Mouse (Mus musculus) retina, embryonic 14.5 days (tissue): ENCODE results near the gene Ggcx.
"Not testable (repeated sequence)": the region's sequence is repeated elsewhere in the genome, so short reads cannot be mapped to it uniquely, and the experiment has no call there.

Experiments used
- DNase-seq: peaks from one replicate; pipeline ENCODE4 v3.0.0-alpha.2; 2015; ENCODE audit warnings: low spot score

The Ggcx gene

DNA sequence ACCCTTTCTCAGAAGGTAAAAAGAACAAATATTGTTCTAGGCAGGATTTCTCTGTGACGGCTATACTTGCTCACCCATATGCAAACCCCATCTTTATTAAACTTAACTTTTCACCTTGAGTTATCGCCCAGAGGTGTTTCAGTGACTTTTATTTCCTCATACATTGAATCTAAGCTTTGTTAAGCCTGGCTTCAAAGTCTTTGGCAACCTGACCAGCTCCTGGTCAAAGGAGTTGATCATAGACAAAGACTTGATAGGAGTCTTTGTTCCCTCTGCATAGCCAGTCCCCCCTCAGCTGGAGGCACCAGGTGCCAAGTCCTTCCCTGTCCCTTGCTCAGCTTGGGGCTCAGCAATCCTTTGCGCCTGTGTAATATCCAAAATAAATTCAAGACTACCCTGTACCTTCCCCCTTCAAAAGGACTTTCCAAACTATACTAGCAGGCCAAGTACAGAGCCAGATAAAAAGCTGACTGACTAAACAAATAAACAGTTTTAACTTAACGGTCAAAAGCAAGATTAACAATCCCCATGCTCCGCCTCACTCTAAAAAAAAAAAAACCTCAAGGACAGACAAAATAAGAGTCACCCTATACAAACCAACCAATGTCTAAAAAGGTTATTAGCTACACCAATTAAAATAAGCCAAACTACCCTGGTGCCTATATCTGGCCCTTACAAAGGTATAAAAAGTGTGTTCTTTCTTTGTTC is 48.6 kb downstream of the Ggcx start:
- not testable (repeated sequence) for DNase-seq

DNA sequence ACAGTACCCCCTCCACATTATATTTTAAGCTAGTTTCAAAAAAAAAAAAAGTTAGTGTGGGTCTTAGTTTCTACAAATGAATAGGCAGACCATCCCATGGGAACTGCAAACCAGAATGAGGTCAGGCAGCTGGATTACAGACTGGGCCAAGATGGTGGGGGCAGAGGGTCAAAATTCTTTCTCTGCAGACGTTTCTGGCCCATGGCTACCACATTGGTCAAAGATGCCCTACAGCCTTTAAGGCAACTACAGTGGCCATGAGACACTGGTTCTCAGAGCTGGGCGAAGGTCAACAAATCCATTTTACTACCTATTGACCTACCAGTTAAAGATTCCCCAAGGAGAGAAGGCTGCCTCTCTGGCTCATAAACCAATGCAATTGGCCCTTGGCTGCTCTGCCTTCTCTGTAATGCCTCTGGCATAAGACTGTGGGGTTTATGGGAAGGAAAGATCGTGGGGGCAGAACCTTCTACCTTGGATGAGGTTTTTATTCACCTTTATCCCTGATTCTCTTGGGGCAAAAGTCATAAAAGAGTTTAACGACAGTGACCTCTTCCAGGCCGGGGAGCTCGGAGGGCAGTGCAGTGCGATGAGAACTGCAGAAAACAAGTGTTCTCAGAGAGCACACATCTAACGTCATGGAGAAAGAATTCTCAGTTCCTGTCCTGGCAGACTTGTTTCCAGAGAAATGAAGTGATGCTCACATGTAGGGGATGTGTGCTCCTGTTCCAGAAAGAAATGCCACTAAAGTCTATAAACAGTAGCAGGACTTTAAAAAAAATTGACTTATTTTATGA is 51.5 kb downstream of the Ggcx start:
- DNase-seq = no peak

DNA sequence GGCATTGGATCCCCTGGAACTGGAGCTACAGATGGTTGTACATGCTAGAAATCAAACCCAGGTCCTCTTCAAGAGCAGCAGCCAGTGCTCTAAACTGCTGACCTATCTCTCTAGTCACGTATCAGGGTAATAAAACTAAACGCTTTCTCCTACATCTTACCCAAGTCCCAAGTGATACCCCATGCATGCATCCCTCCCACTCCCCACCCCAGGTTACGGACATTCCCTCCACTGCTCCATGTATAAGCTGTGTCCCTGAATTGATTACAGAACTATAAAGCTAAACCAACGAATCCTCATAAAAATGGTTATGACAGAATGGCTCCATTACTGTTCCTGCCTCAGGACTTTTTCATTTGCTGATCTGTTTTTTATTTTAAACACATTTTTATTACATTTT is 52.1 kb downstream of the Ggcx start:
- DNase-seq = no peak

DNA sequence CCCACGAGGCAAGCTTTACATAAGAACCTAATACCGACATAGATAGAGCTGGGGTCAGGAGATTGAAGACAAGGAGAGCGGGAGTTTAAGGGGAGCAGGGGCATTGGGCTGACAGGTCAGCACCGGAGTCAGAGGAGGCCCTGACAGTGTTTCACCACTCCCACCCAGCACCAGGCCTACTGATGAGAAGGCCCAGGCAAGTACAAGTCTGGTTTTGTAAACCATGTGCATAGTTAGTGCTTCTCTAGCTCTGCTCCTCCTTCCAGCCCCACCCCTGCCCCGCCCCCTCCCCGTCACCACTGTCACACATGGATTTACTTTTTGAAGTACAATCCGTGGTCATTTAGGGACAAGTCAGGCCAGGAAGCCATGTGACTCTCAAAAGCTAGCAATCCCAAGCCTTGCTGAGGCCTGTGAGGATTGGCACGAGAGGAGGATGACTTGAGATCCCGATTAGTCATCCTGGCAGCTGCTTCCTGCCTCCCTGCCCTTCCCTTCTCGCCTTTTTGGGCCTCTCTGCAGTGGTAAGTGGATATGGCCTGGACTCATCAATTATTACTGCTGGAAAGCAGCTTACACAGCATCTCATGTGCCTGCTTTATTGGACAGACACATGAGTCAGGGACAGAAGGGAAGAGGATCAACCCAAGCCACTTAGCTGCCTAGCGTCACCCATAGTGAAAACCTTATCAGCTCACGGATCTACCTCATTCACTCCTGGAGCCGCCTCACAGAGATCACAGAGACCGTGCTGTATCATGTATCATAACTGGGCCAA is 59.3 kb downstream of the Ggcx start:
- DNase-seq = peak; percentile 44

DNA sequence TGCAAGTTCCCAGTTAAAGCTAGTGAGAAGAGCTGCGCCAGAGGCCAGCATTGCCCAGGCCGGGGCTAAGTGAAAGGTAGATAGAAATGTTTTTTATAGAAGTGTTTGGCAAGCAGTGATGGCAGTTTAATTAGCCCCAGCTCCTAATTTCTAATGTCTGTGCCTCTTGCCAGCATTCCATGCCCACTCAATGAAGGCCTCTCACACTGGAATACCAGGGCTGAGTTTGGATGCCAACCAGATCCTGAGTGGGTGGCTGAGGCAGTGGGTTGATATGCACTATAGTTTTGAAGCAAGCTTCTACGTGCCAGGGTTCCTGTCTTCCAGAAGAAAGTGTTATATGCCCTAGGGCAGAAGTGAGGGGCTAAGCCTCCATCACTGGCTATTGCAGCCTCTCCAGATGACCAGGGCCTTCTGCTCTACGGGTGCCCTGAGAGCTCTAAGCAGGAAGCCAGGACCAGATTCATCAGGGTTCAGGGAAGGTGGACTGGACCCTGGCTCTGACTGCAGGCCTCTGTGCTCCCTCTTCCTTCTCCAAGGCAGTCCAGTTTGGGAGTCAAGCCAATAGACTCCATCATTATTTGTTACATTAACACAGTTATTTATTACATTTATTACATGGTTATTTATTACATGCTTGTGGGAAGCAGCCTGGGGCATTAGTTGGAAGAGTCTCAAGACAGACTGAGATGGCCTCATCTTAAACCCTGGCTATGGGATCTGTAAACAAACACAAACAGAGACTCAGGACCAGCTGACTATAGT is 61.3 kb downstream of the Ggcx start:
- DNase-seq = no peak

DNA sequence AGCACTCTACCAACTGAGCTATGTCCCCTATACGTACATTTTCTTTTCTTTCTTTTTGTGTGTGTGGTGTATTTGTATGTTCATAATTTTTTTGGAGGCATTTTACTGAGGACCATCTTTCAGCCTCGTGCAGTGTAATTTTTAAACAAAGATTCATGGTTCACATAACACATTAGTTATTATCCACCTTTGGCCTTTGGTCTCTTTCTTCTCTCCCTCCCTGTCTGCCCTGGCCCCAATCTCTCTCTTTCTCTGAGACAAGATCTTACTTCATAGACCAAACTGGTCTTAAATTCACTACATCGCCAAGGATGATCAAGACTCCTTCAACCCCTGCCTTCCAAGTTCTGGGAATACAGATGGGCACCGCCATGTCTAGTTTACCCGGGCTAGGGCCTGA is 62.7 kb downstream of the Ggcx start:
- DNase-seq = no peak

DNA sequence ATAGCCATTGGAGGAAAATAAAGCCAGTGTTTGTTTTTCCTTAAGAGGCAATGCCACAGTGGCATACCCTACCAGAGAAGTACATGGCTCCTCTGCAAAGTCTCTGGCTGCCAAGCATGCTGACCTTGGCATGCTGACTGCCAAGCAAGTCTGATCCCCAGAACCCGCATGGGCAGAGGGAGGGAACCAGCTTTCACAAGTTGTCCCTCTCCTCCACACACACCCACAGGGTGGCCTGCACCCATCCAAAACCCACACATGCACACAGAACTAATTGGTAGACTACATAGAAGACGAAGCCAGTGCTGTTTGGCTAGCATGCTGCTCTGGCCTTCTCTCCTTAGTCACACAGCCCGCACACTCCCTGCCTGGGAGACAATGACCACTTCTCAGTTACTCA is 63.5 kb downstream of the Ggcx start:
- DNase-seq = no peak

DNA sequence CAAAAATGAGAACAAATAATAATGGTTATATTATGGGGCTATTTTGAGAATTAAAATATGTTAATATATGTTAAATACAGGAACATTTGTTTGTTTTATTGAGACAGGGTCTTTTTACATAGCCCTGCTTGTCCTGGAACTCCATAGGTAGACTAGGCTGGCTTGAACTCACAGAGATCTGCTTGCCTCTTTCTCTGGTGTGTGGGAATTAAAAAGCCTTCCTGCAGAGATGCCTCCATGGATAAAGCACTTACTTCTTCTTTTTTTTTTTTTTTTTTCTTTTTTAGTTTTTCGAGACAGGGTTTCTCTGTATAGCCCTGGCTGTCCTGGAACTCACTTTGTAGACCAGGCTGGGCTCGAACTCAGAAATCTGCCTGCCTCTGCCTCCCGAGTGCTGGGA is 64.6 kb downstream of the Ggcx start:
- not testable (repeated sequence) for DNase-seq

DNA sequence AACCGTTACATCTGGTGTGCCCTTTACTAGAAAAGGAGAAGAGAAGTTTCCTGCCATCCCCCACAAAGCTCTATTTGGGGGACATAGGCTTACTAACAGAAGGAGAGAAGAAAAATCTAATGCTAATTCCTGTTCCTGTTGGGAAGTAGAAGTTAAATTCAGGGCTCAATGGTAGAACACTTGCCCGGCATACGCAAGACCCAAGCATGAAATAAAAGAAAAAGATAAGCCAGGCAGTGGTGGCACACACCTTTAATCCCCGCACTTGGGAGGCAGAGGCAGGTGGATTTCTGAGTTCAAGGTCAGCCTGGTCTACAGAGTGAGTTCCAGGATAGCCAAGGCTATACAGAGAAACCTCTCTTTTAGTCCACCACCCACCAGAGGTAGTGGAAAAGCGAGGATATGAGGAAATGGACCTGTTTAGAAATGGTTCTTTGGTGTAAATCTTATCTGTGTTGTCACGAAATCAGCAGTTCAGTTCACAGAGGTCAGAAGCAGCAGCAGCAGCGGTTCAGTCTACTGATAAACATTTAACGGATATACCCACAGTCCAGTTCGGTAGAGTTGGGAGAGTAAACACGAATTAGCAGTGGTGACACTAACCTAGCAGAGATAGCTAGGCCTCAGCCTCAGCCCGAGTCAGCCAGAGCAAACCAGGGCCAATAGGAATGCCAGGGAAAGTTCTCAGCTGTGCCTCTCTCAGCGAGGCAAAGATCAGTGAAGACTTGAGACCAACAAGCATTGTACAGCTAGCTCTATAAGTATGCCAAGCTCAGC is 65.7 kb downstream of the Ggcx start:
- DNase-seq = no peak

DNA sequence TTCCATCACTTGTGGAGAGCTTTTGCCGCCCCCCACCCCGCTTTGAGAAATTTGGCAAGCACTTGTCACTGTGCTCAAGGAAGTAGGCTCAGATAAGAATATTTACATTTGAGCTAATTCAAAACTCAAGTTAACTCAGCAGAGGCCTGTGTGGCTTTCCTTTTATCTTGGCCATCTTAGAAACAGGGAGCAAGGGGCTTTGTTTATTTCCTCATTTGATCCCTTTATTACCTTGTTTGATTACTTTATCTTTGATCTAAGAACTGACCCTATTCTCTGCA is 66.3 kb downstream of the Ggcx start:
- no peak for DNase-seq
